Mouse (Mus musculus): Measurements from ENCODE around the gene Efemp2. TPM values are rescaled to one million over a fixed set of nuclear protein-coding genes. Genes with fewer than 3 reads are reported as not detected.

The Efemp2 gene
- 1 to 10 TPM; 5.1 to 6.7 TPM for total RNA-seq (2023)

DNA sequence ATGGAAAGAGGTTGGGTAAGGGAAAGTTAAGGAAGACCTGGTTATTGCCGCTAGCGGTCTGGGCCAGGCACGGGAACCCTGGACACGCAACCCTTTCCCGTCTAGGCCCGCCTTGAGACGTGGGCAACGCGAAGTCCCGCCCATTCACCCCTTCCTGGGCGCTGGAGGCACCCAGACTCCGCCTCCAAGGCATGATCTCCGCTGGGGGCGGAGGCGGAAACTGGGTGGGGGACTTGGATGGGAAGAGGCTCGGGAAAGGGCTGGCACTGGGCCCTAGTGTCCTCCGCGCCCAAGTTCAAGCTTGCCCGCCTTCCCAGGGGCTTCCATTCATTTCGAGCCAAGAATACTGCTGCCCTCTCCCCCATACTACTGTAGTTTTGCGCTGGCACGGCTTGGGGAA lies at the start of gene Efemp2:
Gene Efemp2, plus strand, starts transcription at position 235 of the 400 bp plus-strand sequence.

DNA sequence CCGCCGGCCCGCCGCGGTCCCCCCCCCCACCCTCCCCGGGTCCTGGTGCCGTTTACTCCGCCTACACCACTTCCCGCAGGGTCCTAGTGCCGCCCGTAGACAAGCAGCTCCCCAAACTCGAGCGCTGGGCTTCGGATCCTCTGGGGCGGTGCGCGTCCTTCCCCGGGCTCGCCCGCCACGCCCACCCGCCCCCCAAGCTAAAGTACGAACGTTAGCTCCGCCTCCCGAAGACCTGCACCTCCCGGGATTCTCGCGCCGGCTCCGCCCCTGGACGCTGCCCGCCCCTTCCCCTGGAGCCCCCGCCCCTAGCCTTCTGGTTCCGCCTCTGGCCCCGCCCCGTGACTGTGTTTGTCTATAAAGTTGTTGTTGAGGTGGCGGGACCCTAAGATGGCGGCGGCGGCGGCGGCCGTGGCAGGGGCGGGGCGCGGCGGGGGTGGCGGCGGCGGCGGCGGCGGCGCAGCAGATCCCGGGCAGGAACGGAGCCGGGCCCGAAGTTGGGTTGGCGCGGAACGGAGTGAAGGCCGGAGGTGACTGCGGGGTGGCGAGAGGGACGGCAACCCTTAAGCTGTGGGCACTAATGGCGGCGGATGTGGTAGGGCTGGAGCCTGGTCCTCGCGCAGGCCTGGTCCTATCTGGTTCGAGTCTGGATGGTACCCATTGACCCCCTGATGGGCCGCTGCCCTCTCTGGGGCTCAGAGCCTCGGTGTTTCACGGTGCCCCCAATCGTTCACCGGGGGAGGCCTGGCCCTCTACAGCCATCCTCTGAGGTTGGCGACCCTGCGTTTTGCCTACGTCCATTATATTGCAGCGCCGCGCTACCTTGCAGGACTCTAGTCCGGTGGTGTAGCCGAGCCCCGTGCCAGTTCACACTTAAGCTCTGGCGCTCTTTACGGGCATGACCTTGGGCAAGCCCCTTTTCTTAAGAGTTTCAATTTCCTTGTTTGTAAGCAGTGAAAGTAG lies 48.7 kb upstream of the Efemp2 start, which contains the start of the genes Drap1 and AI837181:
Gene Drap1, minus strand, starts transcription at position 198 of the 960 bp plus-strand sequence.
Gene AI837181, plus strand, starts transcription at position 363 of the 960 bp plus-strand sequence.

DNA sequence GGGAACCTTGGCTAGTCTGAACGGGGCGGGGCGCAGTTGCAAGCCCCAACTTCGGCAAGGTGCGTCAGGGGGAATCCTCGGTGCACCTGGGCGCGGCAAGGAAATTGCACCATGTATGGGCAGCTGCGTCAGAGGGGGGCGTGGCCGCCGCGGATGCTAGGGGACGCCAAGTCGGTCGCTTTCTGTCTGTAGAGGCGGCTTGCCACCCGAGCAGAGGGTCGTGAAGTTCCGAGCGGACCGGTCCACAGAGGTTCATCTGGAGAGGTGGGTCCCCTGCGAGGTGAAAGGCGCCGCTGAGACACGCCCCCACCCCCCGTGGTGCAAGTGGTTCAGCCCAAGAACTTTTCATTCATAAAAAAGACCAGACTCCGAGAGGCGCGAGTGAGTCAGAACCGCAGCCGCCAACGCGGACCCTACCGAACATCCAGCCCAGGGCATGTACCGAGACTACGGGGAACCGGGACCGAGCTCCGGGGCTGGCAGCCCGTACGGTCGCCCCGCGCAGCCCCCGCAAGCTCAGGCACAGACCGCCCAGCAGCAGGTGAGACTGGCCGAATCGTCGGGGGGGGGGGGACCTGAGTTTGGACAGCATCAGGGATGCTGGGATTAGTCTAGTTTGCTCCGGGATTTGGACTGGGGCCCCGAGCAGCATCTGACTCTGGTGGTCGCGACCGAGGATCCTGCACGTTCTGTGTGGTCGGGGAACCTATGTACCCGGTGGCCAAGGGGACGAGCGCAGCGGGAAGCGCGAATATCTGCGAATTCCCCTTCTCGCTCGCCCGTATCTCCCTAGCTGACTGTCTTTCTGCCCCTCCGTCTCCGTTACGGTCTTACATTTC lies 26.0 kb upstream of the Efemp2 start, which contains the start of gene Fosl1:
Gene Fosl1, plus strand, starts transcription at position 33 of the 839 bp plus-strand sequence.

DNA sequence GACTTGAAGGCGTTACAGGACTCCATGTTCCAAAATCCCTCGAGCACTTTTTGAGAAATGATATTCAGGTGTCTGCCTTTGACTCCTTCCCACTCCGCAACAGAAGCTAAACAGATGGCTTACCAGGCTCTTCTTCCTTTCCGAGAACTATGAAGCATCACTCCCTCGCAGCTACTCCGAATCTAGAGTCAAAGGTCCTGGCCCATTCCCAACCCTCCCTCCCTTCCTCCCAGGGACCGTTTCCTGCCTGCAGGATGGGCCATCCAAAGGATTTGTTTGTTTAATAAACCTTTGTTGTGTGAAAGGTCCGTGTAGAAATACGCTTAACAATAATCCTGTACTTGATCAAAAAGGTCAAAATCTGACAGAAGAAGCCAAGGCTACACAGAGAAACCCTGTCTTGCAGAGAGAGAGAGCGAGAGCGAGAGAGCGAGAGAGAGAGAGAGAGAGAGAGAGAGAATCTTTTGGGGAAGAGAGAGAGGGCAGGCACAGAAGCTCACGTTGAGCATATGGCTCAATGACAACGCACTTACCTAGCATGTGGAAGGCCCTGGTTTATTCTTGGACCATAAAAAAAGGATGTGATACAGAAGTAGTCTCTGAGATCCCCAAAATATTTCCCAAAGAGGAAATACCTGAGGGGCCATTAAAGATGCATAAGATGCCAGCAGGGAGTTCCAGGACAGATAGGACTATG lies 15.9 kb upstream of the Efemp2 start, which contains the start of gene Ccdc85b:
Gene Ccdc85b, minus strand, starts transcription at position 149 of the 697 bp plus-strand sequence.

DNA sequence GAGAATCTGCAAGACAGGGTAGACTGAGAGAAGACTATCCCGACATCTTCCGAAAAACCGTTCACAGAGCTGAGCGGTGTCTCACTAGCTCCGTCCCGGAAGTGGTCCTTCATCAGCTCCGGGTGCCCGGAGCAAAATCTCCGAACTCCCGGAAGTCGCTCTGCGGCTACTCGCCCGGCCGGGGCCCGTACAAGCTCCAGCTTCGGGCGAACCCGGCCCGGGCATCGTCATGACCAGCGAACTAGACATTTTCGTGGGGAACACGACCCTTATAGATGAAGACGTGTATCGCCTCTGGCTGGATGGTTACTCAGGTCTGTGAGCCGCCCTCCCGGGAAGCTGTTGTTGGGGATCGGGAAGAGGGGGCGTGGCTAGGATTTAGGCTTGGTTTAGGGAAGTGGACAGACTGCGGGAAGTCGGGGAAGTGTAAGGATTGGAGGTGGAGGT lies 13.3 kb upstream of the Efemp2 start, which contains the start of gene Fibp:
Gene Fibp, plus strand, starts transcription at position 151 of the 447 bp plus-strand sequence.

DNA sequence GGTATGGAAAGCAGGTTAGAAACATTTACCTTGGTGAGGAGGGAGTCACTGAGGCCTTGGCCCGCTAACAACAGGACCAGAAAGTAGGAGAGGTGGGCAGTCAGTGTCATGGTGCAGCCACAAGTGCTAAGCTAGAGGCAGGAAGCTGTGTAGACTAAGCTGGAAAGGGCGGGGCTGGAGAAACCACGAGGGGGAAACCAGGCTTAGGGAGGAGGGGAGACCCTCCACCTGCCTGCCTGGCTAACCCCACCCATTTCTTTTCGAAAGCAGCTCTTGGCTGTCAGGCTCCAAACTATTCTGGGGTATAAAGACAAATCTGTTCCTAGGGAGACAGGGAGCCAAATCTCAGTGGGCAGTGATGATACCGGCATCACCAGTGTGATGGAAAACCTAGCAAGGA lies 5.4 kb upstream of the Efemp2 start, which contains the start of gene Ctsw:
Gene Ctsw, minus strand, starts transcription at position 134 of the 400 bp plus-strand sequence.

DNA sequence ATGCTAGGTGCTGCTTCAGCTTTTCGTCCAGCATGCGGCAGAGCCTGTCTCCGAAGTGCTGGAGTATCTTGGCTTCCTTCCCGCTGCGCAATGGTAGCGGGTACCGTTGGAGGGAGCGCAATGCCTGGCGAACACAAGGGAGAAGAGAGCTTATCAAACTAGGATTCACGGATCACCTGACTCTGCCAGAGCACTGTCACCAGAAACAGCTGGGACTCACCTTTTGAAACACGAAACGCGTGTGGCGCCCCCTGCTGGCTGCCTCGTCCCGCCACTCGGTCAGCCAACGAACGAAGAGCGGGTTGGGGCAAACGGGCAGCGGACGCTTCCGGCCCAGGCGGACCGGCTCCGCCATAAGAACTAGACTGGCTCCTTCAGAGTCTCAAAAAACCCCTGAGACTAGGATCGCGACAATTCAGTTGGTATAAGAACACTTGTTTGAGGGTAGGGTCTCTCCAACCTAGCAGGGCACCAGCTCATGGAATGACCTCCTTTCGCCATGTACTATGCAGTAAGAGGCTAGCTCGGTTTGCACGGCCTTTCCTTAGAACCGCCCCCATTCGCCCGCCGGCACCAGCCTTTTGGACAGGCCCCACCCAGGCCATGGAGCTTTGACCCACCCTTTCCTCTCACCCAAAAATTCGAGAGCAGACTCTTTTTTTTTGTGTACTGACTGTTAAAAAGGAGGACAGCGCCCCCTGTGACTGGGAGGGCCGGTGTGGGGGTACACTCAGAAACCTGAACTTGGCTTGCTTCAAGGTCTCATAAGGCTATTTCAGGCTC lies 14.2 kb downstream of the Efemp2 start, which contains the start of gene Mus81:
Gene Mus81, minus strand, starts transcription at position 635 of the 783 bp plus-strand sequence.

DNA sequence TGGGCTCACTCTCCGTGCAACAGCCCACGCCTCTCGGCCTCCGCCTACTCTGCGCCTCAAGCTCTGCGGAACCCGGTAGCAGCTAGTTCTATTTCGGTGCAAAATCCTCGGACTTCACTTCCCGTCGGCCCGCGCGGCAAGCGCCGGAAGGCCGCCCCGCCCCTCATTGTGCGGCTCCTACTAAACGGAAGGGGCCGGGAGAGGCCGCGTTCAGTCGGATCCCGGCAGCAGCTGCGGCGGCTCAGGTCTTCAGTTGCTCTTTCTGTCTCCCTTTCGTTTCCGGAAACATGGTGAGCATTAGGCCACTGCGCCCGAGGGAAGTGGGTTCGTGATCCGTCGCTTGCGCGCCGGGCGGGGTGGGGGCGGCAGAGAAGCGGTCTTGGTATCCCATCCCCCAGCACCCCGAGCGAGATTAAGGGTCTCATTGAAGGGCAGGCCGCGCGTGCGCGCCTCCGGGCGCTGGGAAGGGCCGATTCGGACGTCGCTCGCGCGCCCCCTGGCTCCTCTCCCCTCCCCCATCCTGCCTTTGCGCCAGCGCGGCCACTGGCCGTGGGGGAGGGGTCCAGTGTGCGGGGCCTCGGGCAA lies 16.7 kb downstream of the Efemp2 start, which contains the start of gene Cfl1:
Gene Cfl1, plus strand, starts transcription at position 143 of the 585 bp plus-strand sequence.

DNA sequence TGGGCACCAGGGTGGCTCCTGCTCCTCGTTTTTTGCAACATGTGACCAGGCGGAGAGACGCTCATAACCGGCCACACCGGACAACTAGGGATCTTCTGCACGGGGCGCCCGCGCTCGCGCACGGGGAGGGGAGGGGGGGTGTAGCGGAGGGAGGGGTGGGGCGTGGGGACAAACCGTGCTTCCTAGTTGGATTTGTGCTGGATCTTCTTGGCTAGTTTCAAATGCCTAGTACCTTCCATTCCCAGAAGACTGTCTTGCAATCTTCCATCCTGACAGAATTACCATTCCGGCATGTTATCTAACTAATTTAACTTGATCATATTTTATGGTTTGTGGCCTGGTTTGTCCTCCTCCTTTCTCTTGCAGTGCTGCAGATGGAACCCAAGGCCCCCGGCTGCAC lies 29.9 kb downstream of the Efemp2 start, which contains the start of gene 1700020D05Rik:
Gene 1700020D05Rik, minus strand, starts transcription at position 101 of the 400 bp plus-strand sequence.

DNA sequence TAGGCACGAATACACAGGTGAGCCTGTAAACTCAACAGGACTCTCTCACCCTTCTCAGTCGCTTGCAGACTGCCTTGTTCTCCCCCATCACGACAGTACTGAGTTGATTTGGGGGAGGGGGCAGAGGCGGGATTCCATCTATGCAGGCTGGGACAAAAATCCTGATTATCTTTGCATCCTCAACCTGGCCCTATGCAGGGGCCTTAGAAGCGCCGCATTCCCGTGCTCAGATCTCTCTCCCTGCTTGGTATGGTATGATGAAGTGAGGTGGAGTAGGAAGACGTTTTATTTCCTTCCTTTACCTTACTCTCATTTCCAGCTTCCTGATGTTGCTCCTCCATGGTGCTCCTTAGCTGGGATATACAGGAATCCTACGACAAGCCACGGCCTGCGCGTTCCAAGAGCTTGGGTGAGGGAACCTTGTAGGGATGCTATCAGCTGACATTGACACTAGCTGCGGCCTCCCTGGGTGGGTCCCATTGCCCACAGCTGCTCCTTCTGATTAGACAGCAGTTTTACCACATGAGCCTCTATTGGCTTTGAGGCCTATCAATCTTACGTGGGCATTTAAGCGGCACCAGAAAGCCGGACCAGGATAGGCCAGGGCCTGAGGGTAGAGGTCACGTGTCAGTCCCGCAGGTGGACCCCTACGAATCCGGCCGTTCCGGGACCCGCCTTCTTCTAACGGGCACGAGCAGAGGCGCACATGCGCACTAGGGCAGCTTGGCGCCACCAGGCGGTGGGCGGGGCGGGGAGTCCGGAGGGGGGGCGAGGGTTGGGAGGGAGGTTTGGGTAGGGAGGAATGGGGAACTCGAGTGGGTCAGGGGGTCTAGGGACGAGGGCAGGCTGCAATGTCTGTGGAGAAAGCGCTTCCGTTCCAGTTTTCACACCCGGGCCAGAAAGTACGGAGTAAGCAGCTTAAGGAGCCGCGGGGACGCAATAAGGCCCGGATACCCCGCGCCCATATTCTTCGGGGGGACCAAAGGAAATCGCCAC lies 36.6 kb downstream of the Efemp2 start, which contains the start of gene Snx32:
Gene Snx32, minus strand, starts transcription at position 508 of the 996 bp plus-strand sequence.

Other genes with a start within 250 kb of the Efemp2 start
- gene Pacs1, start 200.8 kb upstream of the Efemp2 start, total RNA-seq (2023) = 10 to 100 TPM; 53.1 to 60.2 TPM
- gene Sf3b2, start 178.5 kb upstream of the Efemp2 start, total RNA-seq (2023) = 100 to 1,000 TPM; 156 to 186 TPM
- gene Gal3st3, start 175.6 kb upstream of the Efemp2 start, total RNA-seq (2023) = not detected
- gene Catsper1, start 138.2 kb upstream of the Efemp2 start, total RNA-seq (2023) = not detected
- gene Cst6, start 124.4 kb upstream of the Efemp2 start, total RNA-seq (2023) = not detected
- gene Eif1ad, start 107.2 kb upstream of the Efemp2 start, total RNA-seq (2023) = 10 to 100 TPM; 17.1 to 24.3 TPM
- gene Banf1, start 106.8 kb upstream of the Efemp2 start, total RNA-seq (2023) = 10 to 100 TPM; 59.5 to 66.0 TPM
- gene Sart1, start 85.3 kb upstream of the Efemp2 start, total RNA-seq (2023) = 100 to 1,000 TPM; 129 to 130 TPM
- not detected for gene Tsga10ip, start 71.4 kb upstream of the Efemp2 start, total RNA-seq (2023)
- gene Drap1, start 49.0 kb upstream of the Efemp2 start, total RNA-seq (2023) = 100 to 1,000 TPM; 165 to 176 TPM
- gene AI837181, start 48.8 kb upstream of the Efemp2 start, total RNA-seq (2023) = 10 to 100 TPM; 46.9 to 52.7 TPM
- gene Fosl1, start 26.4 kb upstream of the Efemp2 start, total RNA-seq (2023) = 1 to 10 TPM; 2.0 to 3.2 TPM
- 1 to 10 TPM; 3.7 to 4.6 TPM for gene Ccdc85b, start 16.1 kb upstream of the Efemp2 start, total RNA-seq (2023)
- 10 to 100 TPM; 80.6 to 81.0 TPM for gene Fibp, start 13.3 kb upstream of the Efemp2 start, total RNA-seq (2023)
- under 1 TPM; 0.46 to 0.73 TPM for gene Ctsw, start 5.4 kb upstream of the Efemp2 start, total RNA-seq (2023)
- gene Mus81, start 14.4 kb downstream of the Efemp2 start, total RNA-seq (2023) = 10 to 100 TPM; 16.7 to 17.4 TPM
- gene Cfl1, start 16.5 kb downstream of the Efemp2 start, total RNA-seq (2023) = 1,000 to 10,000 TPM; 1,345 to 1,440 TPM
- gene 1700020D05Rik, start 29.8 kb downstream of the Efemp2 start, total RNA-seq (2023) = 1 to 10 TPM; 1.3 to 1.4 TPM
- 1 to 10 TPM; 2.0 to 4.9 TPM for gene Snx32, start 36.6 kb downstream of the Efemp2 start, total RNA-seq (2023)
- not detected for gene Ovol1, start 86.7 kb downstream of the Efemp2 start, total RNA-seq (2023)
- 10 to 100 TPM; 35.2 to 39.9 TPM for gene Ap5b1, start 94.1 kb downstream of the Efemp2 start, total RNA-seq (2023)
- 10 to 100 TPM; 64.5 to 74.1 TPM for gene Rnaseh2c, start 127.9 kb downstream of the Efemp2 start, total RNA-seq (2023)
- gene Kat5, start 136.3 kb downstream of the Efemp2 start, total RNA-seq (2023) = 10 to 100 TPM; 87.2 to 88.5 TPM
- gene Rela, start 163.5 kb downstream of the Efemp2 start, total RNA-seq (2023) = 100 to 1,000 TPM; 150 to 154 TPM
- 100 to 1,000 TPM; 153 to 157 TPM for gene Sipa1, start 189.8 kb downstream of the Efemp2 start, total RNA-seq (2023)
- gene Map3k11, start 214.8 kb downstream of the Efemp2 start, total RNA-seq (2023) = 100 to 1,000 TPM; 113 to 114 TPM
- gene Pcnx3, start 215.0 kb downstream of the Efemp2 start, total RNA-seq (2023) = 100 to 1,000 TPM; 112 to 131 TPM
- gene Kcnk7, start 230.4 kb downstream of the Efemp2 start, total RNA-seq (2023) = not detected

Data from monocyte, adult 59 days (primary cell).